15 mouse cellular contexts compared by ENCODE assay signal in genomic region chr15:93874206-93874605, GRCm38 (mm10).
DNase-seq lines count a peak whose midpoint lies in the region; ATAC-seq and TF ChIP-seq lines count a peak whose summit lies in the region.
"Had no signal": no experiment of that assay in that cellular context is flagged by ENCODE, and none has a peak within 500 bp of the region (broad histone marks: within the 10 kb centered on the region; RNA-seq: fewer than 3 reads in every experiment).

No protein-coding gene starts in this region.

- ATAC-seq in cerebellum, adult (ENCODE audit: insufficient number of reproducible peaks, low FRiP score, low TSS enrichment): no peak
- no peak for ATAC-seq in hindbrain, postnatal 0 days
- ATAC-seq in hindbrain, embryonic 16.5 days: no peak
- ATAC-seq: intestine, embryonic 16.5 days had no signal

- intact Hi-C loops in left cerebral cortex, postnatal 25 days (cut with DNase I): no loop called here

- peaks cover 3% of the 10 kb centered on the region; the same call in 1 of the 2 replicates for H3K4me1 ChIP-seq in cerebellum, adult 2 months (ENCODE audit: control insufficient read depth, insufficient read depth, low read length)
- H3K4me1 ChIP-seq in hindbrain, postnatal 0 days (ENCODE audit: insufficient read depth, low read length): no peaks in the 10 kb centered on the region
- H3K4me1 ChIP-seq in hindbrain, embryonic 16.5 days (ENCODE audit: control insufficient read depth, insufficient read depth, low read depth, low read length): no peaks in the 10 kb centered on the region
- H3K4me1 ChIP-seq: heart, embryonic 10.5 days; hindbrain, embryonic 10.5 days; lung, embryonic 15.5 days had no signal

- H3K4me2 ChIP-seq in hindbrain, postnatal 0 days (ENCODE audit: low read depth, low read length): no peak overlapping the region
- H3K4me2 ChIP-seq in hindbrain, embryonic 16.5 days (ENCODE audit: low read length): no peak overlapping the region
- H3K4me2 ChIP-seq: lung, embryonic 15.5 days had no signal

- H3K4me3 ChIP-seq in cerebellum, adult 2 months (replicated peaks; ENCODE audit: insufficient read depth, low read depth, low read length): no peak overlapping the region
- H3K4me3 ChIP-seq in hindbrain, postnatal 0 days (ENCODE audit: low read length): no peak overlapping the region
- H3K4me3 ChIP-seq in hindbrain, embryonic 16.5 days (ENCODE audit: low read length): no peak overlapping the region
- H3K4me3 ChIP-seq: heart, embryonic 10.5 days; hindbrain, embryonic 10.5 days; lung, embryonic 15.5 days had no signal

- no peaks in the 10 kb centered on the region for H3K36me3 ChIP-seq in hindbrain, postnatal 0 days (ENCODE audit: insufficient read depth, low read length)
- no peaks in the 10 kb centered on the region for H3K36me3 ChIP-seq in hindbrain, embryonic 16.5 days (ENCODE audit: control insufficient read depth, insufficient read depth, low read length)
- H3K36me3 ChIP-seq: heart, embryonic 10.5 days; hindbrain, embryonic 10.5 days; lung, embryonic 15.5 days had no signal

- peak; percentile 25 to 52 for DNase-seq in cerebellum, adult 2 months
- DNase-seq in hindbrain, postnatal 0 days (ENCODE audit: low spot score): peak; percentile 47
- DNase-seq in frontal cortex, postnatal 36 days (ENCODE audit: low spot score in 2 of 2): peak; percentile 68 to 69
- peak; percentile 60 to 90 for DNase-seq in left cerebral cortex, postnatal 25 days (ENCODE audit: low spot score in 2 of 2)
- DNase-seq in embryo, embryonic 10 days (ENCODE audit: low spot score): no peak
- DNase-seq in kidney, postnatal 25 days: no peak
- DNase-seq: adrenal gland, postnatal 10 days; kidney, postnatal 4 days; spleen, adult 18-20 months had no signal

- no peak overlapping the region for H3K9ac ChIP-seq in hindbrain, postnatal 0 days (replicated peaks; ENCODE audit: low read length)
- no peak overlapping the region for H3K9ac ChIP-seq in hindbrain, embryonic 16.5 days (ENCODE audit: low read depth, low read length)
- H3K9ac ChIP-seq: lung, embryonic 15.5 days had no signal

- TF ChIP-seq POLR2A in cerebellum, adult 2 months (IDR thresholded peaks at IDR 0.05; ENCODE audit: borderline replicate concordance, insufficient read depth, low read length): no peak

- H3K9me3 ChIP-seq in hindbrain, postnatal 0 days (ENCODE audit: low read length): no peaks in the 10 kb centered on the region
- H3K9me3 ChIP-seq in hindbrain, embryonic 16.5 days (ENCODE audit: control insufficient read depth, low read length): no peaks in the 10 kb centered on the region
- H3K9me3 ChIP-seq: heart, embryonic 10.5 days; hindbrain, embryonic 10.5 days; lung, embryonic 15.5 days had no signal

- WGBS in cerebellum, adult 2 months: 23% methylated on average over 6 of the region's 6 CpGs
- 55% methylated on average over 6 of the region's 6 CpGs for WGBS in hindbrain, postnatal 0 days
- 65% methylated on average over 6 of the region's 6 CpGs for WGBS in hindbrain, embryonic 16.5 days

- TF ChIP-seq CTCF in cerebellum, adult 2 months (IDR thresholded peaks at IDR 0.05; ENCODE audit: borderline replicate concordance, insufficient read depth, low read depth, low read length): no peak
- no peak for TF ChIP-seq CTCF in hindbrain, postnatal 0 days (IDR thresholded peaks at IDR 0.05; ENCODE audit: low read depth)

- no peaks in the 10 kb centered on the region for H3K27me3 ChIP-seq in cerebellum, adult 2 months (ENCODE audit: control insufficient read depth, insufficient read depth, low read length)
- H3K27me3 ChIP-seq in hindbrain, postnatal 0 days (ENCODE audit: insufficient read depth, low read length): no peaks in the 10 kb centered on the region
- H3K27me3 ChIP-seq in hindbrain, embryonic 16.5 days (replicated peaks; ENCODE audit: control insufficient read depth, insufficient read depth, low read length): no peaks in the 10 kb centered on the region
- H3K27me3 ChIP-seq: lung, embryonic 15.5 days had no signal

- H3K27ac ChIP-seq in cerebellum, adult 2 months (ENCODE audit: insufficient read depth, low read length): no peak overlapping the region
- H3K27ac ChIP-seq in hindbrain, postnatal 0 days: no peak overlapping the region
- no peak overlapping the region for H3K27ac ChIP-seq in hindbrain, embryonic 16.5 days (ENCODE audit: low read depth, low read length)
- H3K27ac ChIP-seq: heart, embryonic 10.5 days; hindbrain, embryonic 10.5 days; lung, embryonic 15.5 days had no signal

Comparison
In these comparisons a context has a peak if more than half of its experiments do, and no peak if none do; other contexts are left out.
1. DNase-seq: peak in cerebellum, adult 2 months (2 of 2), hindbrain, postnatal 0 days (single experiment), frontal cortex, postnatal 36 days (2 of 2) and left cerebral cortex, postnatal 25 days (2 of 2); none in embryo, embryonic 10 days (single experiment) and kidney, postnatal 25 days (0 of 2).